Mouse (Mus musculus): ENCODE measurements at regions not wholly inside any gene's neighbourhood (a gene's known extent, or its start where the extent isn't known, plus 50 kb on each side); places are given as distances from the start of the nearest gene placed in this dataset.

GRCm38 (mm10) chr1:185519811-185520210 lies 65.2 kb downstream of the Slc30a10 start:
- no peaks in the 10 kb centered on the region for H3K27me3 ChIP-seq
- no peaks in the 10 kb centered on the region for H3K4me1 ChIP-seq (replicated peaks)
- no peak overlapping the region for H3K4me3 ChIP-seq (replicated peaks)
- 78% methylated on average over 3 of the region's 3 CpGs for WGBS
- H3K27ac ChIP-seq = no peak overlapping the region
- no peak overlapping the region for H3K4me2 ChIP-seq (replicated peaks)
- H3K9ac ChIP-seq (replicated peaks) = no peak overlapping the region
- H3K9me3 ChIP-seq = no peaks in the 10 kb centered on the region
- ATAC-seq = no peak
- no peaks in the 10 kb centered on the region for H3K36me3 ChIP-seq

DNA sequence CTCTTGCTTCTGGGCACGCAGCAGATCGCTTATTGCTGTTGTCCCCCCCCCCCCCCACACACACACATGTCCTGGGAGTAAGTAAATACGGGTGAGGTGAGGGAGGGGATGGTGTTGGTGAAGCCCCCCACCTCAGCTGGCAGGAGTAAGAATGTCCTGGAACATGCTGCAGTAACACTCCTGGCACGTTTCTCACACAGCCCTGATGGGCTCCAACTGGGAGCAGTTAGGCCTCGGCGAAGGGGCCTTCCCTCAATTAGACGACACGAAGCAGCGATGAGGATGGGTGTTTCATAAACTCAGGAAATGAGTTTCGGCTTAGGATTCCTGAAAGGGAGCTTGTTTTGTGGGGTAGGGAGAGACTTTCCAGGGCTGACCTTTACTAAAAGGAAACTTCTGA lies 69.4 kb downstream of the Slc30a10 start:
- WGBS = 84% methylated on average over 10 of the region's 10 CpGs

DNA sequence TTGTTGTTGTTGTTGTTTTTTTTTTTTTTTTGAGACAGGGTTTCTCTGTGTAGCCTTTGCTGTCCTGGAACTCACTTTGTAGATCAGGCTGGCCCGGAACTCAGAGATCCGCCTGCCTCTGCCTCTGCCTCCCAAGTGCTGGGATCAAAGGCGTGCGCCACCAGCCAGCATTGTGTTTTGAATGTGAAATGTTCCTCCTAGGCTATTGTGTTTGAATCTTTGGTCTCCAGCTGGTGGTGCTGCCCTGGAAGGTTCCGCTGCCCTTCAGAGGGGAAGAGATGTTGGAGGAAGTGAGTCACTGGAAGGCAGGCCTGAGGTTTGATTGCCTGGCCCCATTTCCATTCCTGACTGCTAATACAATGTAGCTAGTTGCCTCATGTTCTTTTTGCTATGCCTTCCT lies 78.8 kb downstream of the Slc30a10 start:
- 94% methylated on average over 5 of the region's 5 CpGs for WGBS
- no peak overlapping the region for H3K4me3 ChIP-seq (replicated peaks)
- no peak overlapping the region for H3K9ac ChIP-seq (replicated peaks)

More for the DNA sequence above, 69.4 kb downstream of the Slc30a10 start:
- H3K27me3 ChIP-seq = no peaks in the 10 kb centered on the region
- H3K36me3 ChIP-seq = no peaks in the 10 kb centered on the region
- H3K9ac ChIP-seq (replicated peaks) = no peak overlapping the region
- no peak overlapping the region for H3K27ac ChIP-seq
- H3K4me3 ChIP-seq (replicated peaks) = no peak overlapping the region
- ATAC-seq = no peak
- H3K4me2 ChIP-seq (replicated peaks) = no peak overlapping the region
- no peaks in the 10 kb centered on the region for H3K9me3 ChIP-seq
- H3K4me1 ChIP-seq (replicated peaks) = no peaks in the 10 kb centered on the region

DNA sequence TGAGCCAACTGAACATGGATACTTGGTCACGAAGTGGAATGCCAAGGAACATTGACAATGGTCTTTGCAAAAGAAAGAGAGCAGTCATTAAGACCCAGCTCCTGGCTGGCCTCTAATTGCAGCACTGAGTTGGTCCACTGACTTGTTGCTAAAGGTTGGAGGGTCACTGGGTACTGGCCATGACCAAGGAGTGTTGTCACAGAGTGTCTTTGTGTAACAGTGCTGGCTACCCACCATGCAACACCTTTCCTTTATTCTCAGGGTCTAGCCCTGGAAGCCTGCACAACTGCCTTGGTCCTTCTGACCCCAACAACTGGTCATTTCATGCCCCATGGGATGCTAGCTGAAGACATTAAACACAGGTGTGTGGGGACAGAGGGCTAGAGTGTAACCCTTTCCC lies 79.5 kb downstream of the Slc30a10 start:
- H3K27ac ChIP-seq = no peak overlapping the region
- 82% methylated on average over 1 of the region's 1 CpGs for WGBS
- no peak overlapping the region for H3K4me2 ChIP-seq (replicated peaks)
- no peak for ATAC-seq
- no peaks in the 10 kb centered on the region for H3K36me3 ChIP-seq
- no peak overlapping the region for H3K4me3 ChIP-seq (replicated peaks)
- H3K9me3 ChIP-seq = no peaks in the 10 kb centered on the region
- H3K27me3 ChIP-seq = no peaks in the 10 kb centered on the region
- no peaks in the 10 kb centered on the region for H3K4me1 ChIP-seq (replicated peaks)
- H3K9ac ChIP-seq (replicated peaks) = no peak overlapping the region

More for the DNA sequence above, 78.8 kb downstream of the Slc30a10 start:
- Histone ChIP-seq H3K36me3 (no peaks in the 10 kb centered on the region), H3K9me3 (no peaks in the 10 kb centered on the region), H3K4me1 (replicated peaks) (no peaks in the 10 kb centered on the region), H3K4me2 (replicated peaks) (no peak overlapping the region), H3K27me3 (no peaks in the 10 kb centered on the region), H3K27ac (no peak overlapping the region)
- ATAC-seq = no peak

- 88% methylated on average over 6 of the region's 6 CpGs for WGBS
- Histone ChIP-seq H3K4me2 (replicated peaks) (no peak overlapping the region), H3K4me3 (replicated peaks) (no peak overlapping the region), H3K9me3 (no peaks in the 10 kb centered on the region), H3K36me3 (no peaks in the 10 kb centered on the region), H3K4me1 (replicated peaks) (no peaks in the 10 kb centered on the region), H3K27me3 (no peaks in the 10 kb centered on the region), H3K27ac (no peak overlapping the region), H3K9ac (replicated peaks) (no peak overlapping the region)
- no peak for ATAC-seq
Observed at GRCm38 (mm10) chr1:185535321-185535720, 80.7 kb downstream of the Slc30a10 start.

DNA sequence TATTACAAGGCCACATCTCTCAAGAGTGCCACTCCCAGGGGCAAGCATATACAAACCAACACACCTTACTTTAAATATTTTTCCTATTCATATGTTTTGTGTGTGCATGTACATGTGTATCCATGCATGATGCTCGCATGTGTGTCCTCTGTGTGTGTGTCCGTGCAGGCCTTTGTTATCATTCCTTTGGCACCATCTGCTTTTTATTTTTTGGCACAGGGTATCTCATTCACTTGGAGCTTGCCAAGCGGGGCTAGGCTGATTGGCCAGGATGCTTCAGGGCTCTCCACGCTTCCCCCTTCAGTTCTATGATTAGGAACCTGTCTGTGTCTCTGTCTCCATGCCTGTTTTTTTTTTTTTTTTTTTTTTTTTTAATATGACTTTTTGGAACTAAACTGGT lies 82.6 kb downstream of the Slc30a10 start:
- no peaks in the 10 kb centered on the region for H3K9me3 ChIP-seq
- no peak overlapping the region for H3K27ac ChIP-seq
- WGBS = 92% methylated on average over 4 of the region's 4 CpGs
- no peaks in the 10 kb centered on the region for H3K4me1 ChIP-seq (replicated peaks)
- no peak overlapping the region for H3K4me3 ChIP-seq (replicated peaks)
- no peak overlapping the region for H3K9ac ChIP-seq (replicated peaks)
- H3K36me3 ChIP-seq = no peaks in the 10 kb centered on the region
- H3K27me3 ChIP-seq = no peaks in the 10 kb centered on the region
- no peak overlapping the region for H3K4me2 ChIP-seq (replicated peaks)
- ATAC-seq = no peak

GRCm38 (mm10) chr1:185539458-185539857 lies 84.8 kb downstream of the Slc30a10 start:
- no peak for ATAC-seq
- H3K9me3 ChIP-seq = no peaks in the 10 kb centered on the region
- H3K27me3 ChIP-seq = no peaks in the 10 kb centered on the region
- H3K27ac ChIP-seq = no peak overlapping the region
- H3K4me3 ChIP-seq (replicated peaks) = no peak overlapping the region
- no peak overlapping the region for H3K9ac ChIP-seq (replicated peaks)
- no peaks in the 10 kb centered on the region for H3K36me3 ChIP-seq
- WGBS = 87% methylated on average over 1 of the region's 1 CpGs
- no peak overlapping the region for H3K4me2 ChIP-seq (replicated peaks)
- no peaks in the 10 kb centered on the region for H3K4me1 ChIP-seq (replicated peaks)

GRCm38 (mm10) chr1:185546346-185546745 lies 91.7 kb downstream of the Slc30a10 start:
- H3K27ac ChIP-seq = no peak overlapping the region
- peak; percentile 56; the same call in 1 of the 2 replicates for ATAC-seq
- H3K4me2 ChIP-seq (replicated peaks) = no peak overlapping the region

DNA sequence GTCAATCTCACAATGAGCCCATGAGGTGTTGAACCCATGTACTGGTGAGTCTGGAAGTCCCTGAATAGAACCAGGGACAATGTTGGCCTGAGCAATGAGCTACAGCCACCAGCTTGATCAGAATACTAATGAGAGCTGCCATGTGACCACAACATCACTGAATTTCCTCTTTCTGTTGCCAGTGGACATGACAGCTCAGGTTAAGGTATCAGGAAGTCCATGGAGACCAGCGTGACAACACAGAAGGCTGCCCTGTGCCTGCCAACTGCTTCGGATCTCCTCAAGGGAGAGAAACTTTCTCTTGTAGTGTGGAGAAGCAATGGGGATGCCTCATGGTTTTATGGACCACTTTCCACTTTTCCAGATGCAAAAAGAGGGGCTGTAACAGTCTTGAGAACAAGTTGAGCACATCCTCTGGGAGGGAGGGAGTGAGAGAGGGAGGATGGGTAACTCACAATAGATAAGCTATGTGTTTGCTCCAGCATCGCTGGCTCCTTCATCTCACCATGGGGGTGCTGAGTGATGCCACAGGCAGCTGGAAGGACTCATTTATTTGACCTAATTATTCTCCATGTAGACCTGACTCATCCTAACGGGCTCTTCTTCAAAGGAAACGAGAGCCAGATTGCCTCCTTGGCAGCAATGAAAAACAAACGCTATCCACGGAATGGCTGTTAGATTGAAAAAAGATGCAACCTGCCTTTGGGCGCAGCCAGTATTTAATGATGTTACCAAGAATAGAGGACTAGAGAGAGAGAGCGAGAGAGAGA lies 118.3 kb downstream of the Slc30a10 start:
- no peak overlapping the region for H3K27ac ChIP-seq
- 69% methylated on average over 9 of the region's 9 CpGs for WGBS
- no peak overlapping the region for H3K4me2 ChIP-seq (replicated peaks)
- H3K36me3 ChIP-seq = no peaks in the 10 kb centered on the region
- ATAC-seq = no peak
- no peaks in the 10 kb centered on the region for H3K9me3 ChIP-seq
- H3K4me1 ChIP-seq (replicated peaks) = peaks cover 7% of the 10 kb centered on the region; the same call in 1 of the 2 replicates
- H3K4me3 ChIP-seq (replicated peaks) = no peak overlapping the region
- H3K9ac ChIP-seq (replicated peaks) = no peak overlapping the region
- H3K27me3 ChIP-seq = no peaks in the 10 kb centered on the region

More at GRCm38 (mm10) chr1:185546346-185546745, 91.7 kb downstream of the Slc30a10 start:
- H3K4me3 ChIP-seq (replicated peaks) = no peak overlapping the region
- no peaks in the 10 kb centered on the region for H3K27me3 ChIP-seq
- no peaks in the 10 kb centered on the region for H3K36me3 ChIP-seq
- H3K4me1 ChIP-seq (replicated peaks) = peaks cover 4% of the 10 kb centered on the region; the same call in 1 of the 2 replicates
- no peaks in the 10 kb centered on the region for H3K9me3 ChIP-seq
- H3K9ac ChIP-seq (replicated peaks) = no peak overlapping the region

- H3K27me3 ChIP-seq = no peaks in the 10 kb centered on the region
- no peak overlapping the region for H3K27ac ChIP-seq
- no peak for ATAC-seq
- H3K4me2 ChIP-seq (replicated peaks) = no peak overlapping the region
- H3K36me3 ChIP-seq = no peaks in the 10 kb centered on the region
- peaks cover 7% of the 10 kb centered on the region; the same call in 1 of the 2 replicates for H3K4me1 ChIP-seq (replicated peaks)
- H3K4me3 ChIP-seq (replicated peaks) = no peak overlapping the region
- no peaks in the 10 kb centered on the region for H3K9me3 ChIP-seq
- no peak overlapping the region for H3K9ac ChIP-seq (replicated peaks)
- 86% methylated on average over 4 of the region's 4 CpGs for WGBS
Observed at GRCm38 (mm10) chr1:185574978-185575377, 120.3 kb downstream of the Slc30a10 start.

GRCm38 (mm10) chr1:185579824-185580223 lies 125.2 kb downstream of the Slc30a10 start:
- 91% methylated on average over 1 of the region's 1 CpGs for WGBS
- ATAC-seq = no peak

GRCm38 (mm10) chr1:185585191-185585870 lies 130.7 kb downstream of the Slc30a10 start:
- Histone ChIP-seq H3K4me2 (replicated peaks) (no peak overlapping the region), H3K27ac (no peak overlapping the region), H3K9ac (replicated peaks) (no peak overlapping the region), H3K36me3 (no peaks in the 10 kb centered on the region), H3K4me1 (replicated peaks) (no peaks in the 10 kb centered on the region), H3K4me3 (replicated peaks) (no peak overlapping the region), H3K9me3 (no peaks in the 10 kb centered on the region), H3K27me3 (no peaks in the 10 kb centered on the region)
- WGBS = 86% methylated on average over 6 of the region's 6 CpGs
- no peak for ATAC-seq

More at GRCm38 (mm10) chr1:185579824-185580223, 125.2 kb downstream of the Slc30a10 start:
- H3K9me3 ChIP-seq = no peaks in the 10 kb centered on the region
- no peaks in the 10 kb centered on the region for H3K4me1 ChIP-seq (replicated peaks)
- no peak overlapping the region for H3K9ac ChIP-seq (replicated peaks)
- H3K36me3 ChIP-seq = no peaks in the 10 kb centered on the region
- H3K27me3 ChIP-seq = no peaks in the 10 kb centered on the region
- H3K4me3 ChIP-seq (replicated peaks) = no peak overlapping the region
- no peak overlapping the region for H3K4me2 ChIP-seq (replicated peaks)
- H3K27ac ChIP-seq = no peak overlapping the region

Measured in midbrain, embryonic 13.5 days (tissue).